Mouse (Mus musculus) spleen, postnatal 14 days (tissue): ENCODE measurements around the gene Samd14.

Experiments
- DNase-seq, 2 experiments: peaks; one replicate each; pipeline ENCODE4 v3.0.0; 2021 to 2022; ENCODE audit warnings: low spot score in 2 of 2

Gene Samd14

DNA sequence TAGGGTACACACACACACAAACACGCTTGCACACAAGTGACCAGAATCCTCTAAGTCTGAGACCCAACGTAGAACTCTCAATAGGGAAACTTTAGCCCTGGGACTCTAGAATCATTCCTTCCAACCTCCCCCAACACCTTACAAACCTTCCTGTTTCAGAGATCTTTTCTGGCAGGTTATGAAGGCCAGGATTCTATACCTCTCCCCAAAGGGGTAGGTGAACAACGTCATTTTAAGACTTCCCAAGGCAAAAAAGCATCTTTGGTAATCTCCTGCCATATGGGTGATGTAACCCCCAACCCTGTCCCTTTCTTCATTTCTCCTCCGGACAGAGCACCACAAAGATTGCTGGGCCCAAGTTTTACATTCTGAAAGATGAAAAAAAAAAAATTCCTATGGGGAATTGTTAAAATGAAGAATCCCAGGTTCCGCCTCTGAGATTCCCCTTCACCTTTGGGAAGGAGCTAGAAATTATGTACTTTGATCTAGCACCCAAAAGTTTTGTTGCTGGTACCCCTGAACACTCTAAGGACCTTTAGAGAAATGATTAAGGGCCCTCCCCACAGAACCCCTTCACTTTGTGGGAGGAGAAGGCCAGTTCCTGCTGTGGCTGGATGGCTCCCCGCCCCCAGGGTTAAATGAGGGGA is 19.5 kb upstream of the Samd14 start:
- no peak for DNase-seq

DNA sequence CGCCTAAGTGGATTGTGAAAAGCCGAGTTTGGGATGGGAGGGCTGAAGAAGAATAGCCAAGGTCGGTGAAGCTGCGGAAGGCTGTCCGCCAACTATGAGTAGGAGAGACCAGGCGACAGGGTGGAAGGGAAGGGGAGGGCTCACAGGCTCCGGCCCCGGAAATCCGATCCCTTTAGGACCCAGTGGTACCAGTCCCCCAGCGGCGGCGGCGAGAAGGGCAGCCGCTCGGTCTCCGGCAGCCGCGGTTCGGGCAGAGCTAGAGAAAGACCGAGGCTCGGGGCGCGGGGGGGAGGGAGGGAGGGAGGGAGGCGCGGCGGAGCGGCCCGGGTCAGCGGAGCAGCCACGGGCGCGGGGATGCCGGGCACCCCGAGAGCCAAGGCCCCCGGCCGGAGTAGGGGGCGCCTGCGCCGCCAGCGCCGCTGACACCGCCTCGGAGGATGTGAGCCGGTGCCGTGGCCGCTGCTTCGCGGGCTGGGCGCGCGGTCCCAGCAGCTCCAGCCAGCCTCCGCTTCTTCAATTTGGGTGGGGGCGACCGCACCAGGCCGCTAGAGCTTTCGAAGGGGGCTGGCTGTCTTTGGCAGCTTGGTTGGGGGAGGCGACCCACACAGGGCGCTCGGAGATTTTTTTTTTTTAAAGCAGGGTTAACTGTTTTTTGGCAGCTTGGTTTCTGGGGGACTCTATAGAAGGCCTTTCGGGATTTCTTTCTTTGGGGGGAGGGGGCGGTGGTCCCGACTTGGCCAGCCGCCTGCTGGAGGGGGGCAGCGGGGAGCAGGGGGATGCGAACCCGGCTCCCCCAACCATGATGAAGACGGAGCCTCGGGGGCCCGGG is 18.7 kb upstream of the Samd14 start, which contains the start of gene Ppp1r9b:
Ppp1r9b (plus strand) TSS at position 287 of the 829 bp plus-strand sequence.
- DNase-seq, result peak; percentile 88 to 92

DNA sequence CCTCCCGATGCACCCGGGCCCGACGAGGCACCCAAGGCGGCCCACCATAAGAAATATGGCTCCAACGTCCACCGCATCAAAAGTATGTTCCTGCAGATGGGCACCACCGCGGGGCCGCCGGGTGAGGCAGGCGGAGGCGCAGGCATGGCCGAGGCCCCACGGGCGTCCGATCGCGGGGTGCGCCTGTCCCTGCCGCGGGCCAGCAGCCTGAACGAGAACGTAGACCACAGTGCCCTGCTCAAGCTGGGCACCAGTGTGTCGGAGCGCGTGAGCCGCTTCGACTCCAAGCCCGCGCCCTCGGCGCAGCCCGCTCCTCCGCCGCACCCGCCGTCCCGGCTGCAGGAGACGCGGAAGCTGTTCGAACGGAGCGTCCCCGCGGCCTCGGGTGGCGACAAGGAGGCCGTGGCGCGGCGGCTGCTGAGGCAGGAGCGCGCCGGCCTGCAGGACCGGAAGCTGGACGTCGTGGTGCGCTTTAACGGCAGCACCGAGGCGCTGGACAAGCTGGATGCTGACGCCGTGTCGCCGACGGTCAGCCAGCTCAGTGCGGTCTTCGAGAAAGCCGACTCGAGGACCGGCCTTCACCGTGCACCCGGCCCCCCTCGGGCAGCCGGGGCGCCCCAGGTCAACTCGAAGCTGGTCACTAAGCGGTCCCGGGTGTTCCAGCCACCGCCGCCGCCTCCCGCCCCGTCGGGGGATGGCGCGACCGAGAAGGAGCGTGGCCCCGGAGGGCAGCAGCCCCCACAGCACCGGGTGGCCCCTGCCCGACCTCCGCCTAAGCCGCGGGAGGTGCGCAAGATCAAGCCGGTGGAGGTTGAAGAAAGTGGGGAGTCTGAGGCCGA is 17.8 kb upstream of the Samd14 start:
- DNase-seq, result peak; percentile 49 to 60

DNA sequence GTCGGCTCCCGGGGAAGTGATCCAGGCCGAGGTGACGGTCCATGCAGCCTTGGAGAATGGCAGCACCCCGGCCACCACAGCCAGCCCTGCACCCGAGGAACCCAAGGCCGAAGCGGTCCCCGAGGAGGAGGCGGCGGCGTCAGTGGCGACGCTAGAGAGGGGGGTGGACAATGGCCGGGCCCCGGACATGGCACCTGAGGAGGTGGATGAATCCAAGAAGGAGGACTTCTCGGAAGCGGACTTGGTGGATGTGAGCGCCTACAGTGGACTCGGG is 17.3 kb upstream of the Samd14 start:
- DNase-seq, result no peak

DNA sequence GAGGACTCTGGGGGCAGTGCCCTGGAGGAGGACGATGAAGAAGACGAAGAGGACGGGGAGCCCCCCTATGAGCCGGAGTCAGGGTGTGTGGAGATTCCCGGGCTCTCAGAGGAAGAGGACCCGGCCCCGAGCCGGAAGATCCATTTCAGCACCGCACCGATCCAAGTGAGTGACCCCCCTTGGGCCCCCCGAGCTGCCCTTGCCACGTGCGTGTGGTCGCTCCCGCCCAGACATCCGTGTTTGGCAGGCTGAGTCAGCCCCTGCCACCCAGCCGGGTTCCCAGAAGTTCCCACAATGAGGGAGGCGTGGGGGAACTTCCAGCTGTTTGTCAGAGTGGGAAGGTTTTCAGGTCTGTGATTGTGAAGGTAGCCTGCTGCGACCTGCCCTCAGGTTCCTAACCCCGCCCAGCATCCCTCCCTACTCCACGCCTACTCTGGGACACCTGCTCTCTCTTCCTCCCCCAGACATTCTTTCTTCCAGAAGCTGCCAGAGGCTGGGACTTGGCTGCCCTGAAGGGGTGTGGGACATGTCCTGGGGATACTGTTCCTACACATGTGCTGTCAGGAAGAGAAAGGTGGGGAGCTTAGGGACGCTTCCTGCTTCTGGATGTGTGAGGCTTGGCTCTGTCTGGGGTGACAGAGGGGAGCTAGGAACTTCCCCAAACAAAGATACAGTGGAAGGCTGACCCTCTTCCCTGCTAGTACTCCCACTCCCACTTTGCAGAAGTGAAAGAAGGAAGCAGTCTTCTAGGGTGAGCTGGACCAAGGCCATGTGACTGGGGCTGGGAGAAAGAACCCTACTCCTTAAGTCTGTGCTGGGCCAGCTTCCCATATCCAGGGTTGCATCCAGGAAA is 16.7 kb upstream of the Samd14 start:
- DNase-seq, result no peak

DNA sequence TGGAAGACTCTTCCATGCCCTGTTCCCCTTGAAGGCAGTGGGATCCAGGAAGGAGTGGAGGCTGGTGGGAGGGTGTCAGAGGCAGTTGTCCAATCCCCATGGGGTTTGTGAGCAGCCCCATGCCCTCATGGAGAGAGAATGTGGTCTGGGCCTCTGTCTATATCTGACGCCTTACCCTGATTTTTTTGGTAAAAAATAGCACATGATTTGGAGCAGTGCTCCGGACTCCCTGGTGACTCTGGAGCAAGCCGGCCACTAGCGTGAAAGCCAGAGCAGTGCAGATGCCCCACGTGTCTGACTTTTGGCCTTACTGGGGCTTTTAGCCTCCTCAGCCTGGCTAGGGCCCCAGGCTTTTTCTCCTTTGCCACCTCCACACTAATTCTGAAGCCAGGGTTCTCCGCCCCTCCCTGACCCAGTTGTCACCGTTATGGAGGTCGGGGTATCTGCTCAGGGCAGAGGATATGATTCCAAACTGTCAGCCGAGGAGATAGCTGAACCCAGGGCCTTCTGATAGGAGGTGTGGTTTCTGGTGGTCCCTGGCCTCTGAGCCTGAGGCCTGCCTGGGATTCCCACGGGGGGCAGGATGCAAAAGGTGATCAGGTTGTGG is 15.4 kb upstream of the Samd14 start:
- DNase-seq, result no peak

DNA sequence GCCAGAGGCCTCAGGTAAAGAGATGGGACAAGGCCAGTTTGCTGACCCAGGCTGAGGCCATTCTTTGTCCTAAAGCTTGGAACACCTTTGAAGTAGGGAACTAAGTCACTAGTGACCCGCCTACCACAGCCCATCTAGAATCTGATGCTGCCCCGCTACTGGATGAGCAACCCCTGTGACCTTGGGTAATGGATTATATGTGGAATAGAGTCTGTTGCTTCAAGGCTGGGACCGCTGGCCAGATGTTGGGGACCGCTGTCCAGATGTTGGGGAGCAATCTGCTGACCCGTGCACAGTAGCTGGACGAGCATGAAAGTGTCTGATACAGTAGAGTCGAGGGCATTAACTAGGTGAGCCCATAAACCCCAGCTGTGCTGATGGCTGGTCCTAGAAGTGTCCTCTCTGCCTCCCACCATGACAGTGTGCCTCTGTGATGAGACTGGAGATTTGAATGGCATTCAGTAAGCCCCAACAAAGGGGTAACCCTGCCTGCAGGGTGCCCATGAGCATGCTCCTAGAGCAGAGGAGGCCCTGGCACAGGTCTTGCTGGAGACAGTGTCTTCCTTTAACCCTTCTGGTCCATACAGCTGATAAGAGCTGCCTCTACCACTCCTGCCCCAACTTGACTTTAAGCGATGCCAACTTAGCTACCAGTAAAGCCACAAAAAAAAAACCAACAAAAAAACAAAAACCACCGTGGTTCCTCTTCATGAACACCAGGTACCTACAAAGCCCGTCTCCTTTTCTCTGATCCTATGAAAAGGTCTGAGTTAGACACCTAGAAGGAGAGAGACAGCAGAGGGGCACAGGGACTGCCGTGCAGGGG is 14.5 kb upstream of the Samd14 start:
- no peak for DNase-seq

DNA sequence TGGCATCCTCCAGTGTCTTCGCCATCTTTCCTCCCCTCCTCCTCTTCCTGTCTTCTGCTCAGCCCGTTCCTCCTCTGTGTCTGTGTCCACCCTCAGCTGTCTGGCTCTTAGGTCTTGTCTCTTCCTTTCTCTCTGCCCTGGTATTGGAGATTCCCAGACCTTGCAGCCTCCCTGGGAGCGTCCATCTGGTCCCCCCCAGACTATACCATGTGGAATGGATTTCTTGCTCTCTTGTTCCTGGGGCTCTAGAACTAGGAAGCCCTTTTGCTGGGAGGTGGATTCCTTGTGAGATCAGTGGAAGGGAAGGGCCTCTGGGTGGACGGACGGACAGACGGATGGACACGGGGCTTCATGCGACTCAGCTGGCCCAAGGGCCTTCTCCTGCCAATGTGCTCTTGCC is 13.6 kb upstream of the Samd14 start:
- no peak for DNase-seq

DNA sequence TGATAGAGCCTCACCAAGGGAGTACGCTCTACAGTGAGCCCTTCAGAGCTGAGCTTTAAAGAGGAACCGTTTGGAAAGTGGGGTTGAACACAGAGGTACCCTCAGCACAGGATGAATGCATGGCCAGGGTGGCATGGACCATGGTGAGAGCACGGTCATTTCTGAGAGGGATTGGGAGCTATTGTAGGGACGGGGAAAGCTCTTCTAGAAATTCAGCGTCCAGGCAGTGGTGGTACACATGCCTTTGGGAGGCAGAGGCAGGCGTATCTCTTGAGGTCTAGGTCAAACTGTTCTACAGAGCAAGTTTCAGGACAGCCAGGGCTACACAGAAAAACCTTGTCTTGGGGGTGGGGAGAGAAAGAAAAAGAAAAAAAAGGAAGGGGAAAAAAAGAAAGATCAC is 12.7 kb upstream of the Samd14 start:
- no peak for DNase-seq

DNA sequence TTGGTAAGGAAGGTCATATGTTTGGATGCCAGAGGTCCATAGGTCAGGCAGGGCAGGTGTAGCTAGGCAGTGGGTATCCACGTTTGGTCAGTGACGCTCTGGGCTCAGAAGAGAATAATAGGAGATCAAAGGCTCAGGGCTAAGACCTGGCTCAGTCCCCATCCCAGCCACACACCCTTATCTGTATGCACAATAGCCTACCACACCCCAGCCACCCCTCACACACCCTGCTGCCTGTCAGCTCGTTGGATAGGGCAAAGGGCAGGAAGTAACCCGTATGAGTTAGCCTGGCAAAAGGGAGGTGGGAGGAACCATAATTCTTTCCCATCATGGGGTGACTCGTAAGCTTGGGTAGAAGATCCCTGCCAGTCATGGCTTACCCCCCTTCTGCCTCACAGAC is 12.1 kb upstream of the Samd14 start:
- no peak for DNase-seq

DNA sequence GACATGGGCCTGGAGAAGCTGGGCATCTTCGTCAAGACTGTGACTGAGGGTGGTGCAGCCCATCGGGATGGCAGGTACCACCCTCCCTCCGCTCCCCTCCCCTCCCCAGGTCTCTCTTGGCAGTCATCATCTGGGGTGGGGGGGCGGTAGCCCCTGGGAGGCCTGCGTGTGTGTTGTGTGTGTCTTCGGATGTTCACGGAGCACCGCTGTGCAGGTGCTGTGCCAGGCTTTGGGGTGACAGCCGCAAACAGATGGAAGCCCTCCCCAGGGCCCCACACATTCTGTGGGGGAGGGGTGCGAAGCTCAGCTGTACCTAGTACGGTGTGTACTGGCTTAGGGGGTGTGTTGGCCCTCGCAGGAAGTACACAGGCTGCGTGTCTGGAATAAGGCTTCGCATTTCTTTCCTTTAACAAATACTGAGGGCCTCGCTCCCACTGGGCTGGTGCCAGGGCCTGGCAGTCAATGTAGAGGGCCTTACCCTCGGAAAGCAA is 11.6 kb upstream of the Samd14 start:
- no peak for DNase-seq

DNA sequence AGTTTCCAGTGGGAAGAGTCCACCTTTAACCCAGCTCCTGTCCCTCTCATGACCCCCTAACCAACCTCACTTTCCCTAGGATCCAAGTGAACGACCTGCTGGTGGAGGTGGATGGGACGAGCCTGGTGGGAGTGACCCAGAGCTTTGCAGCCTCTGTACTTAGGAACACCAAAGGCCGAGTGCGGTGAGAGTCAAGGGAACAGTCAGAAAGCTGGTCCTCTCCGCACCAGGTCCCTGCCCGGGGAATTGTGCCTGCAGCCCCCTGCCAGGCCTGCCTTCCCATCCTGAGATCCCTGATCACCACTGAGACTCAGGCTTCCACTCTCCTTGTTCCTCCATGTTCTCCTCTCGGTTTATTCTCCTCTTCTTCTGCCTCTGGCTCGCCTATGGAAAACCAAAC is 9.6 kb upstream of the Samd14 start:
- DNase-seq, result no peak

DNA sequence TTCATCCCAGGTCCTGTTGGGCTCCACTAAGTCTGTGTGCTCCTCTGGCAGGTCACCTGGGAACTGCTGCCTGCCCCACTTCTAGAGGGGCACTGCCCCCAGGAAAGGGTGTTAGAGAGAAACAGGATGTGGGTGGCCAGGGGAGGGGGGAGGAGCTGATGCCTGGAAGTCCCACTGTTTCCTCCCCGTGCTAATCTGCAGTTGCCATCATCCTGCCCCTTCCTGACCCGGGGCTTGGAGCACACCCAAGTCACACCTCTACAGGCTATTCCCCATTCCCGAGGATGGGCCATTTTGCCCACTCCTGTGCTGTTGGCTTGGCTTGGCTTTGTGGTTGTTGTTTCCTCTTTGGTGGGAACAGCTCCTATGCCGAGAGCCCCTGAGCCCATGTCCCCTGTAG is 9.1 kb upstream of the Samd14 start:
- no peak for DNase-seq

DNA sequence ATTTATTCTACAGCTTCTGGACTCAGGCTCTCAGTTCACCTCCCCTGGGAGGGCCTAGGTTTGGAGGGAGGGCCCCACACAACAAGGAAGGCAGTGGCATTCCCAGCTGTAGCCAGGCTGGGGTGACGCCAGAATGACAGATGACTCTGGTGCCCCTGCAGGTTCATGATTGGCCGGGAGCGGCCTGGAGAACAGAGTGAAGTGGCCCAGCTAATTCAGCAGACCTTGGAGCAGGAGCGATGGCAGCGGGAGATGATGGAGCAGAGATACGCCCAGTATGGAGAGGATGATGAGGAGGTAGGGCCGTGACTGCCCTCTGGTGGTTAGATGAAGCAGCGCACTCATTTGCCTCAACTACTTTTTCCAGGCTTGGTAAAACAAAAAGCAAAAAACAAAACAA is 8.6 kb upstream of the Samd14 start:
- DNase-seq, result peak in 1 of 2 experiments; percentile 61

DNA sequence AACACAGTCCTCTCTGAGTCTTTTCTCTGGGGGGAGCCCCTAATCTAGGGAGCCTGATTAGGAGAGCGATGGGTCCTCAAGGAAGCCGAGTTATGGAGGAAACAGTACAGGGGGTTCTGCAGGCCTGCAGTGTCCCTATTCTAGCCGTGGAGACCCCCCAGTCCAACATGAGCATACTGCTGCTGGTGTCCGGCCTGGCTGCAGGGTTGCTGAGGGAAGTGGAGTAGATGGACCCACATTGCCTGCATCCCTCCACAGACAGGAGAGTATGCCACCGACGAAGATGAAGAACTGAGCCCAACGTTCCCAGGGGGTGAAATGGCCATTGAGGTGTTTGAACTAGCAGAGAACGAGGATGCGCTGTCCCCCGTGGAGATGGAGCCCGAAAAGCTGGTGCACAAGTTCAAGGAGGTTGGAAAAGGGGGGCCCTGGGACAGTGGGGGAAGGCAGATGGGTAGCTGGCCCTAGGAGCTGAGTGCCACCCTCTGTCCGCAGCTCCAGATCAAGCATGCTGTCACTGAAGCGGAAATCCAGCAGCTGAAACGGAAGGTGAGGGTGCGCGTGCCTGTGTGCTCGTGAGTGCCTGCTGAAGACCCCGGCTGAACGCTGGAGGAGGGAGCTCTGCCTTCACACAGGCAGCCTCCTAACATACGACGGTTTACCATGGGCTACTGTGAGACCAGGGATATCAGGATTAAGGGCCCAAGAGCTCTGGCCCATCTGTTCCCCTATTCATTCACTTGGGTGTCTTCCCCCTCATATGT is 7.9 kb upstream of the Samd14 start:
- DNase-seq, result no peak

DNA sequence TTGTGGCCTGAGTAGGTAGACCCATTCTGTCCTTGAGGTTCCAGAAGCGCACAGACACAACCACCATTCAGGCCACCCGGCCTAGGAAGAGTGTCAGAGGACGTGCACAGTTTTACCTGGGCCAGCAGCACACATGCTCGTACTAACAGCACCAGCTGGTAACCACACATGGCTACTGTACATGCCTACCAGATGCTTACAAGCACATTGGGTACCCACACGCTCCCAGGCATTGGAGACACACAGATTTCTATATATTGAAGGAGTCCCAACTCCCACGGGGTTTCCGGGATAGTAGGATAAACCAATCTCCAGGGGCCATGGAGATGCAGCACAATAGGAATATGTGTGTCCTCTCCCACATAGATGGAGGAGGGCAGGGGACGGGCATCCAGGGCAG is 7.0 kb upstream of the Samd14 start:
- no peak for DNase-seq

DNA sequence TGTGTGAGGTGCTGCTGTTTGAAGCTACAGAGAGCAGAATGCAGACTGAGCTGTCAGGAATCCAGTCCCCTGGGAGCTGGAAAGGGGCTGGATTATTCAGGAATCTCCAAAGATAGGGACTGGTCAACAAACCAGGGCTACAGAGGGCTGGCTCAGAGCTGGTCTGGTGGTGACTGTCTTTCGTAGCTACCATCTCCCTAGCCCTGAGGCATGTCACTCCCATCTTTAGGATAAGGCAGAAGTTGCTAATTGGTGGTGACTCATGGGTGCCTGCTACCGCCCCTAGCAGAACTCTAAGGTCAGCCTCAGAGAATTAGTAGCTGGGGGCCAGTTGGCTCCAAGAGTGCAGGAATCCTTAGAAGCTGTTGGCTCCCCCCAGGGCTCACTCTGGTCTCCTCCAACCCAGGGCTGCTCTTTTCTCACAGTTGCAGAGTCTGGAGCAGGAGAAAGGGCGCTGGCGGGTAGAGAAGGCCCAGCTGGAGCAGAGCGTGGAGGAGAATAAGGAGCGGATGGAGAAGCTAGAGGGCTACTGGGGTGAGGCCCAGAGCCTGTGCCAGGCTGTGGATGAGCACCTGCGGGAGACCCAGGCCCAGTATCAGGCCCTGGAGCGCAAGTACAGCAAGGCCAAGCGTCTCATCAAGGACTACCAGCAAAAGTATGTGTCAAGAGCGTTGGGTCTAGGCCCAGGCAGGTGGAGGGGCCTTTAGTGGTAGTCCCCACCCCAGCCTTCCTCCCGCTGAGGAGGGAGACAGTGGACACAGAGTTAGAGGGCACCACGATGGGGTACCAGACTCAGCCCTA is 5.3 kb upstream of the Samd14 start:
- DNase-seq, result no peak

DNA sequence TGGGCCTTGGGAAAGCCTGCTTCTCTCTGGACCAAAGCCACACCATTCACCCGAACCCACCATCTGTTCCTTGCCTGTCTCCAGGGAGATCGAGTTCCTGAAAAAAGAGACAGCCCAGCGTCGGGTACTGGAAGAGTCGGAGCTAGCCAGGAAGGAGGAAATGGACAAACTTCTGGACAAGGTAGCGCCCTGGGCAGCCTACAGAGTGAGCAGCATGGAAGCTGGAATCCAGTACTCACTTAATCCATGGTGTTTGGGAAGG is 4.8 kb upstream of the Samd14 start:
- no peak for DNase-seq

DNA sequence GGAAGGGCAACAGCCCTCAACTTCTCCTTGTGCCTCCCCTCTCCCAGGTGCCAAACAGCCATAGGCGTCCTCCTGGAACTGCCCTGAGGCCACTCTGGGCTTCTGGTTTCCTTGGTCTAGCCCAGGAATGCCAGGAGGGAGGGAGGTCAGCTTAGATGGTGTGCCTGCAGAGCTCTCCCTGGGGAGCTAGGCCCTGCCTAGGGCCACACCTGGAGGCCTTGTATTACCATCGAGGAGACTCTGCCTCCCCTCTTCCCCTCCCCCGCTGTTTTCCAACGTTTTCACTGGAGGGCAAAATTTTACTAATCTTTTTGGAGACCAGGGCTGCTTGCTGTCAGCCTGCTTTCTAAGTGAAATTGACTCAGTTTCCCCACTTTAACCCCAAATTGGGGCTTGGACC is 3.6 kb upstream of the Samd14 start:
- DNase-seq, result no peak
